Mouse (Mus musculus) c-Kit-positive CD71-positive TER-119-positive erythroid progenitor cells, embryonic 14.5 days (primary cell): ENCODE results near the gene Ankrd65.
"Not testable (repeated sequence)": the region's sequence is repeated elsewhere in the genome, so short reads cannot be mapped to it uniquely, and the experiment has no call there.

ENCODE experiments used
- DNase-seq: peaks from one replicate; pipeline ENCODE4 v3.0.0-alpha.2; 2013; ENCODE audit warnings: low spot score

The Ankrd65 gene

DNA sequence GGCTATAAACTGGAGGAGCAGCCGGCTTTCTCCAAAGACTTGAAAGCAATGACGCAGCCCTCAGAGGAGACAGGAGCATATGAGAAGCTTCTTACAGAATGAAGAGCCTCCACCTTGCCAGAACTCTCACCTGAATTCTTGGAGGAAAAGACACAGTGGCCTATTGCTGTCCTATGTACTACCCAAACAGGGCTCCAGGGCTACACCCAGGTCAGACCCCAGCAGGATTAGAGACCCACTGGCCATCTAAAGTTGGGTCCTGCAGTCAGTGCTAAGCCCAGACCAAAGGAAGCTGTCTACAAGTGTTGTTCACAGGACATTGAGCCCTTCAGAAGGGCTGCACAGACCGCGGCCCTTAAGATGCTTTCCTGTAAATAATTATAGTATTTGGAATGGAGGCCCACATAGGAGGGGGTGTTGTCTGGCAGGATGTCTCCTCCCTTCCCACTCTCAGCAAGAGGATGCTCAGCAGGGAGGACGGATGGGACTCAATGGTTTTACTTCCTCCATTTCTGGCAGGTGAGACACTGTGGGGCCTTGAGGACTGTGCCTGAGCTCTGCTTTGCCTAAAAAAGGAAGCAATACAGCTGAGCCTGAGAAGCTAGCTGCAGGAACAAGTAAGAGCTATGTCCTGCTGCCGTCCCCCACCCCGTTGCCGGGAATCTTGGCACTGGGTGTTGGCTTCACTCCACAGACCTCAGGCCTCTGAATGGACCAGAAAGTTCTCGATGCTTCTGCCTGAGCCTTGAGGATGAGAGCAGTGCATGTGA is 15.1 kb upstream of the Ankrd65 start:
- no peak for DNase-seq

DNA sequence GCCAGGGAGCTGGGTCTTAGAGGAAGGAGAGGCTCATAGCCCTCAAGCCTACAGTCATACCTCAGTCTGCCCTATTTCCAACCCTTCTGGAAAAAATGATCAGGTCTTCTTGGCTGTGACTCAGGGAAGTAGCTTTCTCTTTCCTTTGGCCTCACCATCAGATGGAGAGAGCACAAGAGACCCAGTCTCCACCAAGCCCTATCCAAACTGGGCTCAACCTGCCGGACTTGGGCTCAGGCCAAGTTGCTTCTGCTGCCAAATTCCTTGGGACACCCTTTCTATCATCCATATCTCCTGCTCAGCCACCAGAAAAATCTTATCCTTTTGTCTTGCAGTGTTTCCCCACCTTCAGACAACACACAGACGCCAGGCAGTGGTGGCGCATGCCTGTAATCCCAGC is 14.4 kb upstream of the Ankrd65 start:
- DNase-seq = no peak

DNA sequence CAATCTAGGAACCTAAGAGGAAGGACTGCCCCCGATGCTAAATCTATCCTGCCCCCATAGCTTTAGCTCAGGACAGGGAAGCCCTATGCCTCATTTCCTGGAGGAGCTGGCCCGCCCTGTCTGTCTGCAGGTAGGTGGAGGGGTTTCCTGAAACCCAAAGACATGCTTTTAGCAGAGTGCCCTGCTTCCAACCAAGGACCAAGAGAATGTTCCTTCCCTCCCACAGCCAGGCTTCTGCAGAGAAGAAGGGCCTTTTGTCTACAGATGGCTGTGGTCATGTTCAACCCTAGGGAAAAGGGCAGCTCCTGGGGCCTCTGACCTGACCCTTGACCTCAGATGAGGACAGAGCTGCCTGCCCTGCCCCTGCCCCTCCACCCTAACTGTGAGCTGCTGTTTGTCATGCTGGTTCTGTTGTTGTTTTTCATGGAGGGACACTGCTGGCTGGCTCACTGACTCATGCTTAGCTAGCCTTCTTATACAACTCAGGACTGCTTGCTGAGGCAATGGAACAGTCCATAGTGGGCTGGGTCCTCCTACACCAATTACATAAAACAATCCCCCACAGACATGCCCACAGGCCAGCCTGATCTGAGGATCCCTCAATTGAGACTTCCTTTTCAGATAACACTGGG is 13.4 kb upstream of the Ankrd65 start:
- no peak for DNase-seq

DNA sequence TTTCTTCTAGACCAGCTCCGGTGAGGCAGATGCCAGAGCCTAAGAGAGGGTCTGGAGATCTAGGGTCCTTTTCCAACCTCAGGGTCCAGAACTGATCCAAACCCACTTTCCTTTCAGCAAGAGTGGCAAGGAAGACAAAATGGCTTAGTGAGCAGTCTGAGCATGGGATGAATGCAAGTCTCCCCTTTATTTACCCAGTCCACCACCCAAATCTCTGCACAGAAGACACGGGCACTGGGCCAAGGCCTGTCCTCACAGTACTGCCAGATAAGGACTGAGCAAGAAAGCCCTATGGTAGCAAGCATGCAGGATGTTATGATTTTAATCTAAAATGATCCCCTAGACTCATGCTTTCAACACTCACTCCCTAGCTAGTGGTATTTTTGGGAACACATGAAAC is 12.4 kb upstream of the Ankrd65 start:
- DNase-seq = no peak

DNA sequence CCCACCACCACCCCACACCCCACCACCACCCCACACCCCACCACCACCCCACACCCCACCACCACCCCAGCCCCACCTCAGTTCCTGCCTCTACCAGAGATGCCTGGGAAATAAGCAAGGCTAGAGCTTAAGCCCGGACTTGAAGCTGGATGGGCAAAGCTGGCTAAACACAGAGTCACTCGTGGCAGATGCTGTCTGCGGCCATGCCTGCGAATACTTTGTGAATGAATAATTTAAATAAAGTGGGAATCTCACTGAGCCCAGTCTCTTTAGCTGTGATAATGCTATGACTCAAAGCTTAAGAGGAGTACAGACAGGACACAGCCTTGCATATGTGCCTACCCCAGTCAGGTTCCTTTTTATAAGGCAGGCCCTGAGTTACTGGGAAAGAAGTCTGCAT is 10.7 kb upstream of the Ankrd65 start:
- no peak for DNase-seq

DNA sequence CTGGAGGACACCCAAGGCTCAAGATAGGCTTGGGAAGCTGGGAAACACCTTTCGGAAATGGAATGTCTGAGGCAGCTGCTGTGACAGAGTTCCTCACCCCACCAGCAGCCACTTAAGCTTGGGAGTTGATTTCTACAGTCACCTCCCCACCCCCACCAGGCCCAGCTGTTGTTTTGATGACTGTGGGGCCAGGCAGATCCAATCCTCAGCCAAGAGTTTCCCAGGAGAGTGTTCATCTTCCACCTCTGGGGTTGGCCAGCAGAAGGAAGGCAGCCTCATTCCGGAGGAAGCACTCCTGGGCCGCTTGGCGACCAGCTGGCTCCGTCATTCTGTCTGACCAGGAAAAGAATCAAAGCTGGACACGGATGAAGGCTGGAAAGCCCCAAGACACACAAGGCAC is 9.3 kb upstream of the Ankrd65 start:
- no peak for DNase-seq

DNA sequence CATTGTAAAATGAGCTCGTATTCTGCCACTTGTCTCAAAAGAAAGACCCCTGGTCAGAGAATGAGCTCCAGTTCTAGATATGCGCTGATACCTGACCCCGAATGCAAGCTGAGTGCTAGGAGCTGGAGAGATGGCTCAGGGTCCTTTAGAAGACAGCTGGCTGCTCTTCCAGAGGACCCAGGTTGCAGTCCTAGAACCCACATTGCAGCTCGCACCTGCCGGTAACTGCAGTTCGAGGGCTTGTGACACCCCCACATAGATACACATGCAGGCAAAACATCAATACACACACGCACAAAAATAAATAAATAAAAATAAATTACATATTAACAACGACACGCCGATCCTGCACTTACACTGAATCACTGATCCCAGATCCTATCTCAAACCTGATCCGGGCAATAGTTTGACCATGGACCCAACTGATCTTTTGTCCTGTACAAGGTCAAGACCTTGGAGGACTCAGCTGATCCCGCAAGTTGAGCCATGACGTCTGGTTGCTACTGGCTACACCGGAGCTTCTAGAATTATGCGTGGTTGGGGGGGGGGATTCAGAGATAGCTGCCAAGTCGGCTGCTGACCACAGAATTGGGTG is 6.7 kb upstream of the Ankrd65 start:
- DNase-seq = no peak

DNA sequence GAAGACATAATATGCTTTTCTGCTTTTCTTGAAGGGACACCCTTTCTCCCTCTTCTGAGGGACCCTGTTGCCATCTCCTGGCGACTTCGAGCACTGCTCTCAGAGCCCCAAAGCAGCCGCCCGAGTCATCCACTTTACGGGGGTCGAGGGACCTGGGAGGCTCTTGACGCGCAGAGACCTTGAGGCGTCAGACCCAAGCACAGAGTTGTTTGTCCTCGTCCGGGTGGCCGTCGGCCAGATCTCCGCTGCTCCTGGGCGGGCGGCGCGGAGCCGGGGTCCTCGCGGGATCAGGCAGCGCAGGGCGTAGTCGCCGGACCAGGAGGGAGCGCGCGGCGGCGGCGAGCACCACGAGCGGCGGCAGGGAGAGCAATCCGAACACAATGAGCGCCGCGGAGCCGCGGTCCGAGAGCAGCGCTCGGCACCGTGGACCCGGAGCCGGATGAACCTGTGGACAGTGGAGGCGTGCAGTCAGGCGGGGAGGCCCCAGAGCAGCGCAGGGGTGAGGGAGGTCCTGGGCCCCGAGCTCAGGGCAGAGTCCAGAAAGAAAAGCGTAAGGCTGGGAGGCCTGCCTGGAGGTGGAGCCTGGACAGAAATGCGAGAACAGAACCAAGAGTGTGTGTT is 6.0 kb upstream of the Ankrd65 start:
- DNase-seq = peak; percentile 58

DNA sequence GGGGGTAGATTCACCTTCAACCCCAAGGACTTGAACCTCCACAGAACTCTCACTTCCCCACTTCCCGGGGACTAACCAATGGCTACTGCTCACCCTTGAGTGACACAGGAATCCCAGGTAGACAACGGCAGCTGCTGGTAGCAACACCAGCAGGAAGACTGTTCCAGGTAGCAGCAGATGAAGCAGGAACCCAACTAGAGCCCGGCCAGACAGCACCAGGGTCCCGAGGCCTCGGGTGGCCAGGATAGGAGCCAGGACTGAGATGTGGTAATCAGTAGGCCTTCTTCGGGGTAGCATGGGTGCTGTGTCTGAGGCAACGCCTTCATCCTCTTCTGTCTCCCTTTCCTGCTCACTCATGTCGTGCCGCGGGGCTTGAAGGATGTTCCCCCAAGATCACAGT is 5.0 kb upstream of the Ankrd65 start:
- no peak for DNase-seq

DNA sequence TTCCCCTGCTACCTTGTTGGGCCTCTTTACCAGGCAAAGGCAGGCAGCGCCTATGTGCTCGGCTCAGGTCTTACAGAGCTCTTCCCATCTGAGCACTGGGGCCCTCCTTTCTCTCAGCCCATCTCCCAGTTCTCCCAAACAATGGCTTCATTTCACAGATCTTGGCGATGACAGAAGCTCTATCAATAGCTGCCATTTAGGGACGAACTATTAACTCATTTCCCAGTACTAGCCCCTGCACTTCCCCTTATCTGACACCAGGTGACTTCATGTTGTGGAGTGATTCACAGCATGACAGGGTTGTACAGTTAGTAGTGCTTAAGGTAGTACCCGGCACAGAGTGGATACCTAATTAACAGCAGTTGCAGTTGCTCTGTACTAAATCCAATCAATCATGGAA is 4.4 kb upstream of the Ankrd65 start, which contains the start of gene Tmem88b:
Gene Tmem88b (minus strand): TSS at position 56 of the 400 bp plus-strand sequence.
- no peak for DNase-seq

DNA sequence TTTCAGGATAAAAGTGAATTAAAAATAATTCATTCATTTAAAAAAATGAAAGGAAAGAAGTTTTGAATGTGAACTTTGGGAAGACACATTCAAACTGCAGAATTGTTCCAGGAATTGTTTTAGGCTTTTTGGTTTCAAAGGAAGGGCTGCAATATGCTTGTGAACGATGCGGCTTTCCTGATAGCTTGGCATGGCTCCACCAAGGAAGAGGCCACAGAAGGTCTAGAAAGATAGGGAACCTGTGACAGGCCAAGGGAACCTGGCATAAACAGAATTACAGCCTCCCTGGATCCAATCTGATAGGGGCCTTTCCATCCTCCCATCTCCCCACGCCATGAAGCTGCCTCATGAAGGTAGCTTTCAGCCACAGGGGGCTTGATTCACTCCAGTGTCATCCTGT is 1.9 kb upstream of the Ankrd65 start:
- no peak for DNase-seq

DNA sequence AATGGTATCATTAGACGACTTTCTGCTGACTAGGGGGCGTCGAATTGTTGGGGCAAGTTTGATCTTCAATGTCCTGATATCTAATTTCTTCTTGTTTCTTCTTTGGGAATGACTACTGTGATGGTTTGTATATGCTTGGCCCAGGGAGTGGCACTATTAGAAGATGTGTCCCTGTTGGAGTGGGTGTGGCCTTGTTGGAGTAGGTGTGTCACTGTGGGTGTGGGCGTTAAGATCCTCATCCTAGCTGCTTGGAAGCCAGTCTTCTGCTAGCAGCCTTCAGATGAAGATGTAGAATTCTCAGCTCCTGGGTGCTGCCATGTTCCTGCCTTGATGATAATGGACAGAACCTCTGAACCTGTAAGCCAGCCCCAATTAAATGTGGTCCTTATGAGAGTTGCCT is 1.4 kb upstream of the Ankrd65 start:
- not testable (repeated sequence) for DNase-seq

DNA sequence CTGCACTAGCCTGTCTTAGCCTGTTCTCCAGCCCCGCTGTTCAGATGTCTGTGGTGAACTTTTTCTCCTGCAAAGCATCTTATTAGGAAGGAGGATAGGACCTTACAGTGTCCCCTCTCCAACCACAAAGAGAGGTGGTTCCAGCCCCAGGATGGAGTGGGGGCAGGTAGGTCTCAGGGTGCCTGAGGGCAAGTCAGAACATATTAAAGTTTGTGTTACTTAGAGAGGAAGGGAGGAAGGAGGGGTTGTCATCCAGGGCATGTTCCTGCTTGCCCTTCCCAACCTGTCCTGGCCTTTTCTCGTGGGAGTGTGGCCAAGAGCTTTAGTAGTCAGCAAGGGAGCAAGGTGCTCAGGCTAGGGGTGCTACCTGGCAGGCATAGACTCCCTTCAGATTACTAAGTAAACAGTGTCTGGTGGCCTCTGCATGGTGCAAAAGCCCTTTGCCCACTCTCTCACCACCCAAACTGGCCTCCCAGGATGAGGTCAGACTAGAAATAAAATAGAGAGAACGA is 467 bp downstream of the Ankrd65 start:
- no peak for DNase-seq

DNA sequence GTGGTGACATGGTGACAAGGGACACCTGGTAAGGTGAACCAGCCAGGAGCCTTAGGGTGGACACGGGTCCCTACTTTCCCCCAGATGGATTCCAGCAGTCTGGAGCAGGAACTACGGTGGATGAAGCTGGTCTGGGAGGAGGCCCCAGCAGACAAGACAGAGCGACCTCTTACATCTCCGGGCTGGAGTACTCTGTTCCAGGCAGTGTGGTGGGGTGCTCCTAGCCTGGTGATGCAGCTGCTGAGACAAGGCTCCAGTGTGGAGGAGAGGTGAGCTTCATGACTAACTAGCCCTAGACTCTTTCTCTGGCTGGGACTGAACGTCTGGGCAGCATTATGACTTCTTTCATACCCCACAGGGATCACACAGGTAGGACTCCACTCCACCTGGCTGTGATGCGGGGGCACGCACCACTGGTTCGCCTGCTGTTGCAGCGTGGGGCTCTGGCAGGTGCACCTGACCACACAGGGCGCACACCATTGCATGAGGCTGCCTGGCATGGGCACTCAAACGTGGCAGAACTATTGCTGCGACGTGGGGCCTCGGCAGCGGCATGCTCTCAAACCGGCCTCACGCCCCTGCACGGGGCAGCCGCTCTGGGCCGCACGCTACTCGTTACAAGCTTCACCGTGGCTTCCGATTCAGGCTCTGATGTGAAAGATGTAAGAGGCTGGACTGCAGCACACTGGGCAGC is 1.1 kb downstream of the Ankrd65 start:
- DNase-seq = no peak

DNA sequence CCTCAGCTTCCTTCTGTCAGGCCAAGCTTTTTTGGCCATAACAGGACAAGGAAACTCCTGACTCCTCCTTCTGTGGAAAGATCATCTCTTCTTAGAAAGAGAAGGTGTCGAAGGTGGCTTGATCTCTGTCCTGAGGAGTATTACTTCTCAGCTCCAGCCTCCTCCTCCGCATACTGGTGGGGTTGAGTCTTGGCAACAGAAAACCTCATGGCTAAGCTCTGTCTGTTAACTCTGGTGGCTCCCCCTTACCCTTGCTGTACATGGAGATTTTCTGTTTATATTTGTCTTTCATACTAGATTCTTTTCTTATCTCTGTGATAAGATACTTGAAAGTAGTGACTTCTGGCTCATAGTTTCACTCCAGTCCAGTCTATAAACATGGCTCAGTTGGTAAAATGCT is 3.5 kb downstream of the Ankrd65 start:
- no peak for DNase-seq

DNA sequence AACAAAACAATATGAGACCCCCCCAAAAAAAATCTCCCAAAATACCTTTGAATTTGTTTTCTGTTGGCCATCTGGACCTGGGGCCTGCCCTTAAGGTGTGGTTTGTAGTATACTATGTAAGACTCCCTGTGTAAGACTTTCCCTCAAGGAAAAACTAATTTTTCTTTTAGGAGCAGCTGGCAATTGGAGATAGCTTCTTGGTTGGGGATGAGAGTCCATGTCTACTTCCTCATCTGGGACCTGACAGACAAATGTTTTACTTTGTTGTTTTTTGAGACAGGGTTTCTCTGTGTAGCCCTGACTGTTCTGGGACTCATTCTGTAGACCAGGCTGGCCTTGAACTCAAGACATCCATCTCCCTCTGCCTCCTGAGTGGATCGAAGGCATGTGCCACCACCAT is 11.8 kb downstream of the Ankrd65 start:
- DNase-seq = no peak

DNA sequence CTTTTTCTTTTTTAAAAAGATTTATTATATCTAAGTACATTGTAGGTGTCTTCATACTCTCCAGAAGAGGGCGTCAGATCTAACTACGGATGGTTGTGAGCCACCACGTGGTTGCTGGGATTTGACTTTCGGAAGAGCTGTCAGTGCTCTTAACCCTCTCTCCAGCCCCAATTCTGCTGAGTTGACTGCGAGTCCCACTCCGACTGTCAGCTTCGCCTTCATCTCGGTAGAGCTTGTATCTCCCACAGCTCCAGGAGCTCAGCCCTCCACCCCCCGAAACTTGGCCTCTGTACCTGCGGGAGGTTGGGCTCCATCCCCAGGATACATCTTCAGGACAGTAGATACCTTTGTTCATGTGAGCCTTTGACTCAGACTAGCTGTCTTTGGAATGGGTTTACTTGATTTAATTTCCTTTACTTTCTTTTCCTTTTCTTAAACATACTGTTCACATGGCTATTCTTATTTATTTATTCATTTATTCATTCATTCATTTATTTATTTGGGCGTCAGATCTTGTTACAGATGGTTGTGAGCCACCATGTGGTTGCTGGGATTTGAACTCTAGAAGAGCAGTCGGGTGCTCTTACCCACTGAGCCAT is 12.6 kb downstream of the Ankrd65 start, which contains the start of gene Mrpl20:
Gene Mrpl20 (plus strand): TSS at position 138 of the 599 bp plus-strand sequence.
- no peak for DNase-seq

DNA sequence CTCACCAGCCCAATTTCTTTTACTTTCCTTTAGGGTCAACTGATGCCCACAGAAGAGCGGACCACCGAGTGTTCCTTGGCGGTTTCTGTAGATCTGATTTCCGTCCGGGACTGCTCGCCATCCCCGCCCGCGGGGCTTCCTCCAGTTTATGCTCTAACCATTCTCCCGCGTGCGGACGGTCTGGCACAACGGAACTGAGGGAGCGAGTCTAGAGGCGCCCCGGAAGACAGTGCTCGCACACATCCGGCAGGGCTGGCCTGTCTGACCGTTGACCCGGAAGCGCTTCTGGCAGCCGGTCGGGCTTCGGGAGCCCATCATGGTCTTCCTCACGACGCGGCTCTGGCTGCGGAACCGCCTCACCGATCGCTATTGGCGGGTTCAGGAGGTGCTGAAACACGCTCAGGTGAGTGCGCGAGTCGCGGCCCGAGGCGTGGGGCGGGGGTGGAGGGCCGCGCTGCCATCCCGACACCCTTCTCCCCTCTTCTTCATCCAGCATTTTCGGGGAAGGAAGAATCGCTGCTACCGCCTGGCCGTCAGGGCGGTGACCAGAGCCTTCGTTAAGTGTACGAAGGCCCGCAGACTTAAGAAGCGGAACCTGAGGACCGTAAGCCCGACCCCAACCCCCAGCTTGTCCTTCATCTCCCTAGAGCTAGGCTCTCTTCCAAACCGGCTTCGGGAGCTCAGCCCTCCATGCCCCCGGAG is 13.3 kb downstream of the Ankrd65 start:
- DNase-seq = peak; percentile 96

DNA sequence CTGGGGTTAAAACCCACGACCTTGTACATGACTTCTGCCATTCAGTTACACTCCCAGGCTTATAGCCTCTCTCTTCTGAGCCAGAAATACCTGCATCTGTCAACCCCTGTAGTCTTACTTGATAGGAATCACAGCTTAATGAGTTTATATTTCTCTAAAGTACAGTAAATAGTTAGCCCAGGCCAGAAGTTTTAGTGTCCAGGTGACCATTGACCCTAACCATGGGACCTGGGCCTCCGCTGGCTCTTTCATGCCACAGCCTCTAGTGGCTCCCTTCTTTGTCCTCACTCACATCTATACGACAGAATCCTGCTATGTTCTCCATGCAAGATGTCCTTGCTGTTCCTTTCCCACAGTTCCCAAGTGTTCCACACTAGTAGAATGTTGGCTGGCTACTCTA is 17.6 kb downstream of the Ankrd65 start:
- DNase-seq = no peak

DNA sequence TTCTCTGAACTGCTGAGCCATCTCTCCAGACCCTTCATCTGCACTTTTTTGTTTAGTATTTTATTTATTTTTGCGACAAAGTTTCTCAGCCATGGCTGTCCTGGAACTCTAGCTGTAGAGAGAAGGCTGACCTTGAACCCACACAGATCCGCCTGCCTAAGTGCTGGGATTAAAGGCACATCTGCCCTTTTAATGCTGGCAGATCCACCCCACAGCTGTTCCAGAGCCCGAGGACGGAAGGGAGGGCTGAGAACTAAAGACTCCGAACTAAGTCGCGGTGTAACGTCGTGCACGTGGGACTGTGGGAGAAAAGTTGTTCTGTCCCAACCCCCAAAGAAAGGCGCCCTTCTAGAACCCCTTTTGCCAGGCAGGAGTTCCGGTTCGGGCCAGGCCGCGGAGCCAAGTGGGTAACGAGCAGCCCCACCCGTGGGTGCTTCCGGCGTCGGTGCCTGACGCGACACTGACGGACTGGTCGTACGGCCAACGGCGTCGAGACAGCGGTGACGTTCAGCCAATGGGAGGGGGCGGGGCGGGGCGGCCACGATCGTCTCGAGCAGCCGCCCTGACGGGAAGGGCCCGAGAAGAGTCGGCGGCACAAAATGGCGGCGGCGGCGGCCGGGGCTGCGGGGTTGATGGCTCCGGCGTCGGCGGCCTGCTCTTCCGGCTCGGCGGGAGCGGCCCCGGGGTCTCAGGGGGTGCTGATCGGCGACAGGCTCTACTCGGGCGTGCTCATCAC is 21.9 kb downstream of the Ankrd65 start, which contains the start of gene Ccnl2:
Gene Ccnl2 (plus strand): TSS at position 561 of the 736 bp plus-strand sequence.
- DNase-seq = peak; percentile 95
